Mouse (Mus musculus) thymus, postnatal 36 days (tissue): ENCODE measurements around the gene Nup93.

Experiments used
- DNase-seq, 2 experiments: peaks; one replicate each; pipeline ENCODE4 v3.0.0; 2022; ENCODE audit warnings: mixed read lengths in 2 of 2

The Nup93 gene

GRCm38 (mm10) chr8:94270309-94270708, 55.9 kb downstream of the Nup93 start:
- no peak for DNase-seq

DNA sequence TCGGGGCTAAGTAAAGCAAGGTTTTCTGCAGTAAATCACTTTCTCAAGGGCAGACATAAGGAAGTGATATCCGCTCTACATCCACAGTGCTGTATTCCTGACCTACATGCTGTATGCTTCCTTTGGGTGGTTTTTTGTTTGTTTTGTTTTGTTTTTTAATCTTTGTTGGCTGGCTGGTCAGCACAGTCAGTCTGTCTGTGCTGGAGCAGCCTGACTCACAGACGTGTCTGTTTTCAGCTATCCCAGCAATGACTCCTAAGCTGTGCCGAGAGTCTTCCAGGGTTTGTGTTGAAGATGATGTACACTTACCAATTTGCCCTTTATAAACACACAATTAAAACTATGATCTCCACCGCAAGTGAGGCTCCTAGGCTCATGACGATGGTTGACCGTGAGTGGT, 56.7 kb downstream of the Nup93 start:
- no peak for DNase-seq

GRCm38 (mm10) chr8:94272612-94273011, 58.2 kb downstream of the Nup93 start:
- DNase-seq = no peak

- DNase-seq = no peak
Observed at GRCm38 (mm10) chr8:94273289-94273850, 59.0 kb downstream of the Nup93 start.

DNA sequence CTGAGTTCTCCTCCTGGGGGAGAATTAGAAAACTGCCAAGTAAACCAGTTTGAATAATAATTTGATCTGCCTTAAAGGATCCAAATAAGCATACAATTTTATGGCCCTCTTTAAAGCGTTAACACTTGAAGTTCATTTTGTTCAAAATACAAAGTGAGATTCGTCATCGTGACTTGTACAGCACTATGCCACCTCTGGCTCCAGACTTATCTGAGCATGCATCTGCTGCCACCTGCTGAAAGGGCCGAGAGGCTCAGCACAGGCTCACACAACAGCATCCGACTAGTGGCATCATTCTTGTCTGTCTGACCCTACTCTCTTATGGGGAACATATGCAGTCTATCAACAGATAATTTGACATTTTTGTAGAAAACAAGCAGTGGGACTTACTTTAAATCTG, 59.7 kb downstream of the Nup93 start:
- no peak for DNase-seq

DNA sequence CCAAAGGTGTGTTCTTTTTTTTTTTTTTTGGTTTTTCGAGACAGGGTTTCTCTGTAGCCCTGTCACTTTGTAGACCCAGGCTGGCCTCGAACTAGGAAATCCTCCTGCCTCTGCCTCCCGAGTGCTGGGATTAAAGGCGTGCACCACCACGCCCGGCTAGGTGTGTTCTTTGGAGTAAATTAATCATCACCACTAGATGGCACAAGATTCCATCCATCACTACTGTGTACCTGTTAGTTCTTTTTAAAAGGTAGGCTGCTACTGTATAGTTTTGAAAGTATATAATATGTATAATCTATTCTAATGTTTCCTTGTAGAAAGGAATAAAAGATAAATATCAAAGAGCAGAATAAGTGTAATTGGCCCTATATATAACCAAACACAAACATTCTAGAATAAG, 63.9 kb downstream of the Nup93 start:
- DNase-seq = no peak

- no peak for DNase-seq
Observed at GRCm38 (mm10) chr8:94280001-94280613, 65.7 kb downstream of the Nup93 start.

GRCm38 (mm10) chr8:94282453-94282985, 68.2 kb downstream of the Nup93 start:
- no peak for DNase-seq

DNA sequence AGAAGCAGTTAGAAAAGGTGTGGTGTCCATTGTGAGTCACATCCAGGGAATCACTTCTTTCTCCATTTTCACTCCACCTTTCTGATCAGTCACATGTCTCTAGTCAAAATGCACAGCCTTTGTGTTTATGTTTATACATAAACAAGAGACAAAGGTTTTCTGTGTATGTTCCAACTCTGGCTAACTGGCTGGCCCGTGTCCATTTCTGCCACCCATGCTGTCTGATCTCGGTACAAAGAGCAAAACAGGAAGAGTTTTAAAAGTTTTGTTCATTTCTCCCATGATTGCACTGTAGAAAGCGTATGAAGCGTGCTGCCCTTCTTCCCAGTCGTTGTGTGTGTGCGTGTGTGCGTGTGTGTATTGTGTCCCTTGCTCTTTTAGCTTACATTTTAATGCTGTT, 69.8 kb downstream of the Nup93 start:
- no peak for DNase-seq

DNA sequence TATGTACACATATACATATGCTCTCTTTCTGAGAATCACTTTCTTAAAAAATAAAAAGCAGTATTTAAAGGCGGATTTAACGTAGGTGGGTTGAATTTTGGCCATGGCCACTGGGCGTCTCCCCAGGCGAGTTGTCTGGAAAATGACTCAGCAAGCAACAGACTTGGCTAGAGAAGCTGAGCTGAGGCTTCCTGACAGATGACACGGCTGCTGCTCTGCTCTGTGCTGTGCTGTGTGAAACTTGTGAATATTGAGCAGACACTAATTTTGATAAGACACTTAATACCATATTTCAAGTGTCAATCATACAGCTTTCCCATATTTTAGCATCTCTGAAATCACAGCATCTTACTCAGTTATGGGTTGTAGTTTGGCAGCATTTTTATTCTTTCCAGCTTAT, 76.2 kb downstream of the Nup93 start:
- DNase-seq = no peak

DNA sequence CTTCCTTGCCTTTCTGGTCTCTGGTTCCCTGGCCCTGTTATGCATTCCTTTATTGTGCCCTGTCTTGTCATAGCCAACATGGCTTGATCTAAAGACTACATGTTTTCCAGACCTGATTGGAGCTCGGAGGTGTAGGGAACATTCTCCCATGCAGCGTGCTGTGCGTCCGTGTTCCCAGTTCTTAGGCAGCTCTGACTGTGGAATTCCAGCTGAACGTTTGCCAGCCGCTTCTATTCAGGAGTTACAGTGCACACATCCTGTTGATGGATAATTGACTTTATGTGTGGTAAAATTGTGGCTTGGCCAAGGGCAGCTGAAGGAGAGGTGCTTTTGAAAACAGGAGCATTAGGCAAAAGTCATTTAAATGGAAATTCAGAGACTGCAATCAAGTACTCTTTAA, 77.7 kb downstream of the Nup93 start:
- DNase-seq = no peak

GRCm38 (mm10) chr8:94292626-94293025, 78.3 kb downstream of the Nup93 start:
- DNase-seq = no peak

DNA sequence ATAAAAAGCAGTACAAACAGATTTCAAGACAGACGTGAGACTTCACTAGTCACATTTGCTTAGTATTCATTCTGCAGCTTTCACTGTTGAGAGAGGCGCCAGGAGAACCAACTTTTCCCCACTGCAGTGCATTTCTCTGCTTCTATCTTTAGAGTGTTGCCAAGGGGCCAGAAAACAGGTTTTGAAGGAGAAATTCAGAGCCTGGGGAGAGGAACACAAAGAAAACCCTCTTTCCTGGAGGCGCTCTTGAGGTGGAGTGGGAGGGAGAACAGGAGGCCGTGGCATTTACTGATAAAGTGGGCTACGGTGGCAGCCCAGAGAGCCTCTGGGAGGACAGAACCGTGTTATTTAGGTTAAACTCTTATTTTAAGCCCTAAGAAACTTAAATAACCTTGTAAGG, 81.3 kb downstream of the Nup93 start:
- DNase-seq = no peak

DNA sequence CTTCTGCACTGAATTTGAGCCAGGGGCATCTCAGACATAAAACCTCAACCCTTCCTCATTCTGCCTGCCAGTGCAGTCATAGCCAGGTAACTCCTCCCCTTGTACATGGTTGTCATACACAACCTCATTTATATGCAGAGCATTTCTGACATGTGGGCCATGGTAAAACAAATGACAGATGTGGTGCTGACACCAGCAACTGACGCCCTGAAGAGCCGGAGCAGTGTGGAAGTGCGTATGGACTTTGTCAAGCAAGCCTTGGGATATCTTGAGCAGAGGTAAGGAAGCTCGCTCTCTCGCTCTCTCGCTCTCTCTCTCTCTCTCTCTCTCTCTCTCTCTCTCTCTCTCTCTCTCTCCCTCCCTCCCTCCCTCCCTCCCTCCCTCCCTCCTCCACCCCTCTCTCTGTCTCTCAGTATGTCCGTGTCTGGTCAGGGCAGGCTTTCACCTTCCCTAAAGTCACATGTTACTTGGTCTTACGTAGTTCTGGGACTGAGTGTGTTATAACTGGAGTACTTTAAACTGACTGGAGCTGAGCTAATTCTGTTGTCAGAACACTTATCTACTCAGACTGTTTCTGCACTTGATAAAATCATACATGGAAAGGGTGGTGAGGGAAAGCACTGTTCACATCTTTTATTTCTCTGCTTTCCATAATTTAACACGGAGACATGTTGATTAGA, 82.1 kb downstream of the Nup93 start:
- DNase-seq = no peak

DNA sequence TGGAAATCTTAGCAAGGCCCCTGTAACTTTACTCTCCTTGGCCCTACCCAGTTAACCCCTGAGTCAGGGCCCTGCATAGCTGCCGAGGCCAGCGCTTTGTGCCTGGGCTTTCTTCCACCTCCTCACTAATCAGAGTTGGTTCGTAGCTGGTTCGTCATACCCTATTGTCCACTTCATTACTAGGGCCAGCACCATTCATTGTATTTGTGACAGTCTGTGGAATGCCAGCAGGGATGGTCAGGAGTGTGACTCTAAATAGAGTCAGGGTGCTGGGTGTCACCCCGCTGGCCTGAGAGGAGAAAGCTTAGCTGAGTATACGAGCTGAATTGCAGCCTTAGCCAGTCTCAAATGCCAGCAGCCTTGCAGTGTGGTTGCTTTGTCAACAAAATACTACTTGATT, 82.7 kb downstream of the Nup93 start:
- DNase-seq = no peak

GRCm38 (mm10) chr8:94300809-94301208, 86.4 kb downstream of the Nup93 start:
- no peak for DNase-seq

DNA sequence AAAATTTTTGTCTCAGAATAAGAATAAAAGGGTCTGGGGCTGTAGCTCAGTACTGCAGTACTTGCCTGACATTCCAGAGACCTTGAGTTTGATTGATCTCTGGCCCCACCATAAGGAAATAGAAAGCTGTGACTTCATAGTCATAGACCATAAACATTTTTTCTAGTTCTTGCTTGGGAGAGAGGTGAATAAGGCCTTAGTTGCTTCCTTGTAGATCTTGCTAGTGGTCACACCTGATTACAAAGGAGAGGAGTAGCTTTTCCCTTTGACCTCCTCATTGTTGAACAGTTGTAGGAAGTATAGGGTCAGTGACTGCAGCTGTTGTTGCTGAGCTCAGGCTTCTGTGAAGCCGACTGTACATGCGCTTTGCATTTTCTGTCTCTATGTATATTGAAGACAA, 90.0 kb downstream of the Nup93 start:
- no peak for DNase-seq

DNA sequence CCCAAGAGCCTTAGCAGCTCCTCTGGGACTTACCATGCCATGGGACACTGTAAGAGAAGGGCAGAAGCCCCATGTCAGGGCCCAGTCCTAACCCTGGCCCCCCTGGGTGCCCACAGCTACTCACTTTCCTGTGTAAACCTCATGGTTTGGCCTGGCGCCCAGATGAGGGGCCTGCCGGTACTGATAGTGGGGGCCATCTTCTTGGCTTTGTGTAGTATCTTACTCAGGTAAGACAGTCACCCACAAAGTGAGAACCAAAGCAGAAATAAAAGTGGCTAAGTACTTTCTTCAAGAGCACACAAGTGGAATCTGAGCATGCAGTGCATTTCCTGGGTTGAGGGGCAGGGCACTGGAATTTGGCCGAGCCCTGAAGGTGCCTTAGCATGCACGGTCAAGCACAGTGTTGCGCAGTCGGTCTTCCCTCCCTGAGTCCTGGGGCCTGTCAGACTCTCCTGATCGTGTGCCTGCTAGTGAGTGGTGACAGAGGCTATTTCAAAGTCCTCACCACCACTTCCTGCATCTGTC, 92.7 kb downstream of the Nup93 start:
- DNase-seq = no peak

DNA sequence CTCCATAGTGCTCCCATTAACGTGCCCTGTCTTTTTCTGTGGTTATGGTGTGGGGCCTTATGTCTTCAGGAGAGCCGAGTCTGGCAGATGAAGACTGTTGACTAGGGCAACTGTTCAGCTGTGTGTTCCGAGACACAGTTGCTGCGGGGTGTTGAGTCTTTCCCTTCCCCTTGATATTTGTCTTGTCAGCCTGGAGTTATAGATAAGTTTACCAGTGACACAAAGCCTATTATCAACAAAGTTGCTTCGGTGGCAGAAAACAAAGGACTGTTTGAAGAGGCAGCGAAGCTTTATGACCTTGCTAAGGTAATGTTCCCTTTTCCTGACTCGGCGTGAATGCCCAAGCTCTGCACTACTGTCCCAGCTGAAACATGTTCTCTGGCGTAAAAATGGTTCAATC, 93.3 kb downstream of the Nup93 start:
- no peak for DNase-seq

DNA sequence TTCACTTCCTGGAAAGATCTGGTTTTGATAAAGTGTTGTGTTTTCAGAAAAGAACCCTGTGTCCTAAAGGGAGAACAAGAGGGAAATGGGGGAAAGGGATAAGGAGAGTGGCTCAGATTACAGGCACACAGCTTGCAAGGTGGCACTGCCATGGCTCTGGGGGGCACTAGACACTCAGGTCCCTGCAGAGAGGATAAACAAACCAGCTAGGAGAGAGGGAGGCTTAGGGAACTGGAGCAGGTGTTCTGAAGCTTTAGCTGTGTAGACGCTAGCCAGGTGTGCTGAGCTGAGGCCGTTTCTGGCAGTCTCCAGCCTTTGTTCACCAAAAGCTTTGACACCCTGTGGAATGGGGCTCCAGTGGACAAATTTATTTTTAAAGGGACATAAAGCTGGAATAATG, 99.7 kb downstream of the Nup93 start:
- no peak for DNase-seq

DNA sequence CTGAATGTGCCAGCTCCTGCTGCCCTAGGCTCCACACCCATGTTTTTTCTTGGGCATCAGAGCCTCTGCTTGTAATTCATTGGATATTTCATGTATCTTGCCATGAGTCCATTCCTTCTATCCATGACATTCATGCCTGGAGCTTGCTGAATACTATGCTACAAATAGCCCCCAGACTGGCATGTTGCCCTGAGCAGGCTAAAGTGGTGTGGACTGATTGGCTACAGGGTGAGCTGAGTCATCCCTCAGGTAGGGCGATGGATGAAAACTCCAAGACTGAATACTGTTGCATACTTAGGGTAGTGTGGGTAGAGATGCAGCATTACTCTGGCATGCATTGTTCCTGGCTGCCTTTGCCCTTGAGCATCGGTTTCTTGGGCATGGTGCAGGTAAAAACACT, 102.9 kb downstream of the Nup93 start:
- DNase-seq = no peak

GRCm38 (mm10) chr8:94317691-94318090, 103.3 kb downstream of the Nup93 start:
- no peak for DNase-seq

GRCm38 (mm10) chr8:94320036-94320435, 105.7 kb downstream of the Nup93 start:
- DNase-seq = no peak

GRCm38 (mm10) chr8:94322083-94322482, 107.7 kb downstream of the Nup93 start:
- no peak for DNase-seq
